Mouse (Mus musculus): Measurements from ENCODE around the gene Myadml2. TPM values are rescaled to one million over a fixed set of nuclear protein-coding genes. Genes with fewer than 3 reads are reported as not detected.

The Myadml2 gene
- polyA plus RNA-seq, 1 experiment, result not detected

DNA sequence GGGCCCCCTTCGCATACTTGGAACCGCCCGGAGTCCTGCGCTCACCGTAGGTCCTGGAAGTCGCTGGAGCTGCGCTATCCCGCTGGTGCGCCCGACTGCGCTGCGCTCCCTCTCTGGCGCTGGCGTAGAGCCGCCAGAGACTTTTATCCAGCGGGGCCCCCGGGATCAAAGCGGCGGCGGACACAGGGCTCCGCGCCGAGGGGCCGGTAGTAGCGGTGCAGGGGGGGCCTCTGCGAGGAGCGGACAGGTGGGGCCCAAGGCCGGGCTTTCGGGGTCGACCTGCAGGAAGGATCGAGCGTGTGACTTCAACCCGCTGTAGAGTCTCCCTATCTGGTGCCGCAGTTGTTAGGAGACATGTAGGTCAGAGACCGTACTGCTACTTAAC, 13.1 kb upstream of the Myadml2 start, which contains the start of gene Notum:
Gene Notum, minus strand, starts transcription at position 100 of the 385 bp plus-strand sequence.
- TF ChIP-seq MAX (IDR thresholded peaks at IDR 0.05), result no peak
- TF ChIP-seq MYOG (IDR thresholded peaks at IDR 0.05; ENCODE audit: control insufficient read depth, extremely low read depth, insufficient read length), result no peak
- TF ChIP-seq USF1 (IDR thresholded peaks at IDR 0.05; ENCODE audit: low read depth), result no peak
- TF ChIP-seq CEBPB (IDR thresholded peaks at IDR 0.05; ENCODE audit: low read depth), result no peak
- TF ChIP-seq CTCF (IDR thresholded peaks at IDR 0.05; ENCODE audit: control insufficient read depth, insufficient read depth, insufficient read length), result no peak
- TF ChIP-seq MYOD1 (IDR thresholded peaks at IDR 0.05; ENCODE audit: control insufficient read depth, insufficient read length, low read depth), result no peak
- TF ChIP-seq FOSL1 (IDR thresholded peaks at IDR 0.05; ENCODE audit: insufficient read depth, low read length, poor library complexity, severe bottlenecking), result no peak
- H3K79me2 ChIP-seq (ENCODE audit: control insufficient read depth, insufficient read depth), result no peaks in the 10 kb centered on the region
- H3K4me3 ChIP-seq (ENCODE audit: insufficient read depth, poor library complexity, severe bottlenecking), result no peak within 1 kb of the TSS
- no peaks in the 10 kb centered on the region for H3K79me3 ChIP-seq (ENCODE audit: low read depth)
- H3K36me3 ChIP-seq (ENCODE audit: control insufficient read depth, insufficient read depth), result no peaks in the 10 kb centered on the region
- peaks cover 57% of the 10 kb centered on the region for H3K27me3 ChIP-seq (ENCODE audit: control insufficient read depth, insufficient read depth, insufficient read length)
- H3ac ChIP-seq (ENCODE audit: control insufficient read depth, insufficient read length, low read depth), result peak within 1 kb of the TSS; percentile 6

DNA sequence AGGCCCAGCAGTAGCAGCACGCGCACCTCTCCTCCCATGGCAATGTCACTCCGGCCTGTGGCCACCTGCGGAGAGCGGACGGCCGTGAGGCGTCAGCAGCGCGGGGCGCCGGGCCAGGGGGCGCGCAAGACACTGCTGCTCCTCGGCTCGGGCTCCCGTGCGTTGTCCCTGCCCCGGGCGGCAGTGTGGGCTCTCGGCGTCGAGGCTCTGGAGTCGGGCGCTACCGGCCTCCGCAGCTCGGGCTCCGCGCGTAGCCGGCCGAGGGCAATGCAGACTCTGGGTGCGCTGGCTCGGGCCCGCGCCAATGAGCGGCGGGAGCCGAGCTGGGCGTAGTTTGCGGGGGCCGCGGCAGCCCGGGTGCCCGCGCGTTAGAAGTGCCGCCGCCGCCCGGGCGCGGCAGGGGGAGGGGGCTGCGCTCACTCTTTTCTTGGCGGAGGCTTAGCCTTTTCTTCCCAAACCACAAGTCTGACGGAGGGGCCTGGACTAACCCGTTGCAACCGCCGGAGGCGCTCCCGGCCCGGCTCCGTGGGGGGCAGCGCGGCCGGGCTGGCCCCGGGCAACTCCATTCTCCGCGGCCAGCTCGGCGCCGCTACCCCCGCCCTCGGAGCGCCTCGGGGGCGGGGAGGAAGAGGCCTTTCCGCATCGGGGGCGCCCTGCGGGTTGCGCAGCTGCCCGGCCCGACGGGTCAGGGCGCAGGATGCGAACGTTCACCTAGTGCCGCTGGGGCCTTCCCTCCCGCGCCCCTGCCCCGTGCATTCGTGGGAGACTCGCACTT, 12.5 kb upstream of the Myadml2 start:
- H3K36me3 ChIP-seq (ENCODE audit: control insufficient read depth, insufficient read depth), result no peaks in the 10 kb centered on the region
- H3K27me3 ChIP-seq (ENCODE audit: control insufficient read depth, insufficient read depth, insufficient read length), result peaks cover 63% of the 10 kb centered on the region
- peak overlapping the region; percentile 6 for H3ac ChIP-seq (ENCODE audit: control insufficient read depth, insufficient read length, low read depth)
- no peaks in the 10 kb centered on the region for H3K79me2 ChIP-seq (ENCODE audit: control insufficient read depth, insufficient read depth)
- no peak for TF ChIP-seq MYOG (IDR thresholded peaks at IDR 0.05; ENCODE audit: control insufficient read depth, extremely low read depth, insufficient read length)
- no peak for TF ChIP-seq CEBPB (IDR thresholded peaks at IDR 0.05; ENCODE audit: low read depth)
- TF ChIP-seq FOSL1 (IDR thresholded peaks at IDR 0.05; ENCODE audit: insufficient read depth, low read length, poor library complexity, severe bottlenecking), result no peak
- TF ChIP-seq USF1 (IDR thresholded peaks at IDR 0.05; ENCODE audit: low read depth), result no peak
- no peak for TF ChIP-seq MYOD1 (IDR thresholded peaks at IDR 0.05; ENCODE audit: control insufficient read depth, insufficient read length, low read depth)
- peak; percentile 0 for TF ChIP-seq CTCF (IDR thresholded peaks at IDR 0.05; ENCODE audit: control insufficient read depth, insufficient read depth, insufficient read length)
- TF ChIP-seq MAX (IDR thresholded peaks at IDR 0.05), result no peak
- H3K4me3 ChIP-seq (ENCODE audit: insufficient read depth, poor library complexity, severe bottlenecking), result no peak overlapping the region
- H3K79me3 ChIP-seq (ENCODE audit: low read depth), result no peaks in the 10 kb centered on the region

DNA sequence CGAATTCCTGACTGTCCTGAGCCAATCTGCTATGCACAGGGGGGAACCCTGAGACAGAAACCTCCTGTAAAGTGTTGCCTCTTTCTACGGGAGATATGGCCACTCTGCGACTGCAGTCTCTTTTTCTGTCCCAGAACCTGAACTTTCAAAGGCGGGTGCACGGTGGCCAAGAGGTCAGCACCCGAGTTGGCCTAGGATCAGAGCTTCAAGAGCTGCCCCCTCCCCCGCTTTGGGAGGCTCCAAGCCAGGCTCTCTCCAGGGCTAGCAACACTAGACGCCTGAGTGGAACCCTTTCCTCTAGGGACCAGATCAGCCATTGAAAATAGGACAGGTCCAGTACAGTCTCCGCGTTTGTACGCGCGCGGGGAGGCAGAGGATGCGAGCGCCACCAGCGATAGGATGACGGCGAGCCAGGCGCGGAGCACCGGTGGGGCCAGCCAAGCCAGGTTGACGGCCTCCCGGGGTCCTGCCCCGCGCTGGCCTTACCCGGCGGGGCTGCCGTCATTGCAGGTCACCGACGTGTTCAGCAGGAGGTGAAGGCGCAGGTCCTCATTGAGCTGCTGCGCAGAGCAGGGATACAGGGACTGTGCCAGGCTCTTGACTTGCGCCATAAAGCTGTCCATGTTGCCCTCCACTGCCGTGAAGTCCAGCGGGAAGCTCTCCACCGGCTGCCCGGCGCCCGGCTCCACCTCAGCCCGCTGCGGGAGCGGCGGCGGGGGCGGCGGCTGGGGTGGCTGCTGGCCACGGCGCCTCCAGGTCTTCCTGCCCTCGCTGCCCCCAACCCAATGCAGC, 11.7 kb upstream of the Myadml2 start:
- Histone ChIP-seq H3K79me2 (ENCODE audit: control insufficient read depth, insufficient read depth) (no peaks in the 10 kb centered on the region), H3K4me3 (ENCODE audit: insufficient read depth, poor library complexity, severe bottlenecking) (no peak overlapping the region), H3ac (ENCODE audit: control insufficient read depth, insufficient read length, low read depth) (no peak overlapping the region), H3K36me3 (ENCODE audit: control insufficient read depth, insufficient read depth) (no peaks in the 10 kb centered on the region), H3K79me3 (ENCODE audit: low read depth) (no peaks in the 10 kb centered on the region), H3K27me3 (ENCODE audit: control insufficient read depth, insufficient read depth, insufficient read length) (peaks cover 61% of the 10 kb centered on the region)
- TF ChIP-seq MAX (IDR thresholded peaks at IDR 0.05) (no peak), CEBPB (IDR thresholded peaks at IDR 0.05; ENCODE audit: low read depth) (no peak), FOSL1 (IDR thresholded peaks at IDR 0.05; ENCODE audit: insufficient read depth, low read length, poor library complexity, severe bottlenecking) (no peak), MYOG (IDR thresholded peaks at IDR 0.05; ENCODE audit: control insufficient read depth, extremely low read depth, insufficient read length) (no peak), MYOD1 (IDR thresholded peaks at IDR 0.05; ENCODE audit: control insufficient read depth, insufficient read length, low read depth) (no peak), CTCF (IDR thresholded peaks at IDR 0.05; ENCODE audit: control insufficient read depth, insufficient read depth, insufficient read length) (no peak), USF1 (IDR thresholded peaks at IDR 0.05; ENCODE audit: low read depth) (no peak)

DNA sequence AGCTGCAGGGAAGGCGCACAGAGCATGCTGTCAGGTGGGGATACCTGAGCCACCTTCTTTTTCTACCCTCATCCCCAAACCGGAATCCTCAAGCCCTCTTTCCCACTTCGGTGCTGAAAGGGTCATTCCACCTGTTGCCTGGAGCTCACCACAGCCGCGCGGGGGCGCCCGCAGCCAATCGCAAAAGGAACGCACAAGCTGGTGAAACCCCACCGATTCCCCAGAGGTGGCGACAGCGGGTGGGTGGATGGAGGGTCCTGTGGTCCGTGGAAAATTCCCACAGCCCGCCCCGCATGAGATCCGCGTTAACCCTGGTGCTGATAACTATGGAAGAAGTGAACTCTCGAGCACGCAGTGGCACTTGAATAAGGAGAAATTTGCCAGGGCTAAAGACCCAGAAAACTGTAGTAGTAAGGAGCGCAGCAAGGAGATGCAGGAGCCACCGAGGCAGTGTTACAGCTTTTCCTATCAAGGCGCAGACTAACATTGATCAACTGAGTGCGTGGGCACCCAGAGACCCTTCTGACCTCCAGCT, 11.0 kb upstream of the Myadml2 start:
- Histone ChIP-seq H3ac (ENCODE audit: control insufficient read depth, insufficient read length, low read depth) (no peak overlapping the region), H3K79me3 (ENCODE audit: low read depth) (no peaks in the 10 kb centered on the region), H3K79me2 (ENCODE audit: control insufficient read depth, insufficient read depth) (no peaks in the 10 kb centered on the region), H3K27me3 (ENCODE audit: control insufficient read depth, insufficient read depth, insufficient read length) (peaks cover 59% of the 10 kb centered on the region), H3K4me3 (ENCODE audit: insufficient read depth, poor library complexity, severe bottlenecking) (no peak overlapping the region), H3K36me3 (ENCODE audit: control insufficient read depth, insufficient read depth) (no peaks in the 10 kb centered on the region)
- TF ChIP-seq MAX (IDR thresholded peaks at IDR 0.05) (no peak), USF1 (IDR thresholded peaks at IDR 0.05; ENCODE audit: low read depth) (no peak), MYOD1 (IDR thresholded peaks at IDR 0.05; ENCODE audit: control insufficient read depth, insufficient read length, low read depth) (peak; percentile 56), CTCF (IDR thresholded peaks at IDR 0.05; ENCODE audit: control insufficient read depth, insufficient read depth, insufficient read length) (peak; percentile 89)

DNA sequence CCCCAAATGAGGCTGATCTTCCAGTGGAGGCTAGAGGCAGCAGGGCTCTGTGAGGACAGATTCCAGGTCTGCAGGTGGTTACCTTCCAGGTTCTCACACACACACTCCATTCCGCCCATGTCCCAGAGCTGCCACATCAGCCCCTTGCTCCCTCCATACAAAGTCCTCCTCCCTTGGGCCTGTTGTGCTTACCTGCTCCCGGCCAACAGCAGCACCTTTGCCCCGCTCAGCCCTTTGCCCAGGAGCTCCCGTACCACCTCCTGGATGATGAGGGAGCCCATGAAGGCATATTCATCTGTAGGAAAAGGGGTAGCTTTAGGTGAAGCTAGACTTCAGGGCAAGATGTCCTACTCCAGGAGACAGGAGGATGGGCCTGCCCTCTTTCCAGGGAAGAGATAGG, 9.3 kb upstream of the Myadml2 start:
- Histone ChIP-seq H3ac (ENCODE audit: control insufficient read depth, insufficient read length, low read depth) (no peak overlapping the region), H3K4me3 (ENCODE audit: insufficient read depth, poor library complexity, severe bottlenecking) (no peak overlapping the region), H3K79me3 (ENCODE audit: low read depth) (no peaks in the 10 kb centered on the region), H3K79me2 (ENCODE audit: control insufficient read depth, insufficient read depth) (no peaks in the 10 kb centered on the region), H3K27me3 (ENCODE audit: control insufficient read depth, insufficient read depth, insufficient read length) (peaks cover 53% of the 10 kb centered on the region), H3K36me3 (ENCODE audit: control insufficient read depth, insufficient read depth) (no peaks in the 10 kb centered on the region)
- TF ChIP-seq MAX (IDR thresholded peaks at IDR 0.05) (no peak), MYOD1 (IDR thresholded peaks at IDR 0.05; ENCODE audit: control insufficient read depth, insufficient read length, low read depth) (no peak), FOSL1 (IDR thresholded peaks at IDR 0.05; ENCODE audit: insufficient read depth, low read length, poor library complexity, severe bottlenecking) (no peak), MYOG (IDR thresholded peaks at IDR 0.05; ENCODE audit: control insufficient read depth, extremely low read depth, insufficient read length) (no peak), CTCF (IDR thresholded peaks at IDR 0.05; ENCODE audit: control insufficient read depth, insufficient read depth, insufficient read length) (no peak), CEBPB (IDR thresholded peaks at IDR 0.05; ENCODE audit: low read depth) (no peak), USF1 (IDR thresholded peaks at IDR 0.05; ENCODE audit: low read depth) (no peak)
